Comparison of ENCODE assay signal across 8 mouse cellular contexts in genomic region chr5:34513466-34514217, GRCm38 (mm10). TPM values are rescaled to one million over a fixed set of nuclear protein-coding genes. Genes with fewer than 3 reads are reported as not detected.
DNase-seq lines count a peak whose midpoint lies in the region; ATAC-seq lines count a peak whose summit lies in the region.

Gene Tnip2 (minus strand): TSS chr5:34513991.

- peak; percentile 92 for ATAC-seq in inflammation-experienced regulatory T-cells, adult 6 months
- ATAC-seq in megakaryocyte-erythroid progenitor cell, adult 5-6 weeks (replicated peaks; ENCODE audit: low FRiP score, low TSS enrichment, poor library complexity, severe bottlenecking): peak; percentile 97

- intact Hi-C loops in gastrocnemius, postnatal 14 days (cut with DNase I; ENCODE audit: low total_unique reads): no loop called here
- intact Hi-C loops in left cerebral cortex, postnatal 10 days (cut with DNase I): no loop called here

- peak; percentile 97 for DNase-seq in adipocyte (ENCODE audit: low spot score)
- peak; percentile 94 for DNase-seq in embryo, embryonic 10 days (ENCODE audit: low spot score)
- peak; percentile 98 for DNase-seq in gastrocnemius, postnatal 14 days
- DNase-seq in left cerebral cortex, postnatal 10 days (ENCODE audit: extremely low spot score in 1 of 2, low spot score in 2 of 2): peak; percentile 87 to 97
- DNase-seq in right cerebral cortex, postnatal 25 days: peak; percentile 89
- DNase-seq in urinary bladder, postnatal 4 days (ENCODE audit: low spot score in 2 of 2): peak; percentile 93 to 98

RNA-seq across cellular contexts. Expression of gene Tnip2, which starts in this region (rescaled TPM):
- 1 to 10 TPM; 2.4 to 2.7 TPM for total RNA-seq in gastrocnemius, postnatal 14 days (2021)
- polyA plus RNA-seq in inflammation-experienced regulatory T-cells, adult 6 months (2017; shearing (Covaris generic)): 10 to 100 TPM; 19.0 to 32.4 (median 27.2) TPM
- total RNA-seq in left cerebral cortex, postnatal 10 days (2021): 10 to 100 TPM; 11.2 to 11.5 TPM
- total RNA-seq in megakaryocyte-erythroid progenitor cell, adult 5-6 weeks (2014; fragmentation: Nextera tagmentation): 4.8 and 14.9 TPM in 2 replicates
- 5.0 and 13.8 TPM in 2 replicates for total RNA-seq in megakaryocyte-erythroid progenitor cell, adult 5-6 weeks (2017)

Comparison
In these comparisons a context has a peak if more than half of its experiments do, and no peak if none do; other contexts are left out.
1. Peak in every context shown above with its lines: DNase-seq and ATAC-seq.